Mouse (Mus musculus): ENCODE measurements around the gene Ms4a4d.

Gene Ms4a4d

DNA sequence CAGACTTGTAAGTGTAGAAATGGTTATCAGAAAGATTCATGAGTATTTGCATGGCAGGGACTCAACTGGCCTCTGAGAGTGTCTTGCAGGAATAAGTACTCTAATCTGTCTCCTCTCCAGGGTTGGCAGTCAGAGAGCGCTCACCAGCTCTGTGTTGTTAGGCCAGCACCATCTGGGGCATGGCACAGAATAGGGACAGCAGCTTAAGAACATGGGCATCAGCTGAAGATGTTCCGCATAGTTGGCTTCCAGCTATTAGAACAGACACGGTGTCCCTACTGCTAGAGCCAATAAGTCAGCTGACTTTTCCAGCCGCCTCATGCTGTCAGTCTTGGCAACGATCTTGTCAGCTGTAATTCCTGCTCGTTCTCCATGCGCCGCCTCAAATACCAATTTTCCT, 38.4 kb downstream of the Ms4a4d start:
- DNase-seq (ENCODE audit: low spot score in 2 of 2), result no peak

DNA sequence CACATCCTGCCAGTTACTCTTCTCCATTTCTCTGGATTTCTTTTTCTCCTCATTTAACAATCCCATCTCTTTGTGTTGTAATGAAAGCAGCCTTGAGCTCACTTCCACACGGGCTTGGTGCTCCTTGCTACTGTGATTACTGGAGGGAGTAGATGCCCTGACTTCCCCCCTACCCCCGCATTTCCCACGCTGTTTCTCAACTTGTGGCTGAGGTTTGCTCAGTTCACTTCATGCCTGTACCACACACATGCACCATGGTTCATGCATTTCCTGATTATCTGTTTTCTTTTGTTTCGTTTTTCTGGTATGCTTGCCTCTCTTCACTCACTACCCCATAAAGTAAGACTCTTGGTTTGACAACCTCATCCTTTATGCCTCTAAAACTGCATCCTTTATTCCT, 52.6 kb downstream of the Ms4a4d start:
- no peak for DNase-seq (ENCODE audit: low spot score in 2 of 2)

DNA sequence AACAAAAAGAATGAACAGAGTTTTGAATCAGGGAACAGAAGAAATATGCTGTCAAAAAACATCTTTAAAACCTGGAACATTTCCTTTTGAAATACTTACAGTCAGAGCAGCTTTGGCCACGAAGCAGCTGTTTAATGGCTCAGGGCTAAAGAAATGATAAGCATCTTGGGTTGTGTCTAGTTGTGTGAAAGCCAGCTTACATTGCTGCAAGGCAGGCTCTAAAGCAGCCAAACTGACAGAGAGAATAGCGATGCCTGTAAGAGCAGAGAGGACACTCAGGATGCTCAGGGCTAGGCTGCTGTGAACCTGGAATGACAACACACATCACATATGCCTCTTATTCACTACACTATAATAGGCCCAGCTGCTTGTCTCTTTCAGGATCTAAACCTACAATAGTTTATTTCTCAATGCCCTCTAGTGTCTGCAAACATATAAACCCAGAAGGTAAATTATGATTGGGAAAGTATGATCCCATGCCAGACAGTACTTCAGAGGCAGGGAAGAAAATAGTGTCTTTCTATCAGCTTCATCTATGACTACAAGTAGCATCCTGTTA, 53.4 kb downstream of the Ms4a4d start:
- no peak for DNase-seq (ENCODE audit: low spot score in 2 of 2)

DNA sequence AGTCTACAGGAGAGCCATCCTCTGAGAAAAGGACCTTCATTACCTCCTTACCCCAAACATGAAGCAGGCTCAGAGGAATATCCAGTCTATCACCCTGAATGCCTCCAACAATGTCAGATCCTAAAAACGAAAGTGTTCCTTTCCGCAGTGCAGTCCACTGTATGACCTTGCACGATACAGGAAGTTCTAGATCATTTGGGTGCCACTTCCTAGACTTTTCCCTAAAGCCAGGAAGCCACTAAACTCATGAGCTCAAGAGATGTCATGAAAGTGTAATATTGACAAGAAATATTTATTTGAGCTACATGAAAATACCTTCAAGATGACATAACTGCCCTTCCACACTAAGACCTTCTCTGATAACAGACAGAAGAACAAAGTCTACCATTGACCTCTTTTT, 64.7 kb downstream of the Ms4a4d start:
- DNase-seq (ENCODE audit: low spot score in 2 of 2), result no peak

DNA sequence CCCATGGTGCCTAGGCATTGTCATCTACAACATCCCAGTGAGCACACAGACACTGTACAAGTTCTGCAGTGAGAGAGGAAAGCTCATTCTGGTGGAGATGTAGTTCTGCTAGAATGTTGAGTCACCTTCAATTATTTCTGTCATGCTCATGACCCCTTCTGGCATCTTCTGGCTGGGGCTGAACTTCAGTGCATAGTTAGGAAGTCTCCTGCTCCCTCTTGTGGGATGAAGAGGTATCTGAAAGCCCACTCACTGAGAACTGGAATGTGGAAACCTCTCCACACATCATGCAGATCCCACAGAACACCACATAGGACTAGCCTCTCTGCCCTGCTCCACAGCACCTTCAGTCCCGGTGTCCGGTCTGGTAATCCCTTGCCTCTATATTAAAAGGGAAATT, 65.4 kb downstream of the Ms4a4d start:
- peak in 1 of 2 experiments; percentile 2 for DNase-seq (ENCODE audit: low spot score in 2 of 2)

DNA sequence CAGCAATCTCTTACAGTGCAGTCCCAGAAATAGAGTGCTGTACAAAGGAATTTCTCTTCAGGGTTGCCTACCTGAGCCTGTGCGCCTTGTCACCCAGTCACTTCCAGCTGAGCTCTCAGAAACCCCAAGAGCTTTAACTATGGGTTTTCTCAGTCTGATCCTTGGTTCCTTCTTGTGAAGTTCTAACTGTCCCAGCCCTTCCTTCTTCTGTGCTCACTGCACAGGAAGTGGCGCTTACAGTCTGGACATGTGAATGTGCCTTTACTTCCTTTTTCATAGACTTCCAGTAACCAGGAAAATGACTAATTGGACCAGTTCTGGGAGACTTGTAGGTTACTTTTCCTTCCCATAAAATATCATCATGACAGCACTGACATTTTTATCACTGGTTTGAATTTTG, 68.0 kb downstream of the Ms4a4d start, which contains the start of gene Ms4a6d:
Ms4a6d (minus strand) TSS at position 247 of the 400 bp plus-strand sequence.
- DNase-seq (ENCODE audit: low spot score in 2 of 2), result no peak
